Mouse (Mus musculus) limb, embryonic 14.5 days (tissue): ENCODE data around the gene Grhl1. TPM values are rescaled to one million over a fixed set of nuclear protein-coding genes. Genes with fewer than 3 reads are reported as not detected.

Experiments
- ATAC-seq: fragments of 200-750 bp; cut with Nextera tagmentation; 2 replicates; pipeline ENCODE4 v1.8.0; 2017; ENCODE audit warnings: low read depth, moderate number of reproducible peaks, moderate TSS enrichment; ENCODE audit not compliant: low FRiP score
- DNase-seq: peaks from one replicate; pipeline ENCODE4 v3.0.0-alpha.2; 2015; ENCODE audit warnings: low spot score
- H3K27ac ChIP-seq: fragments of 300-500 bp; sonication (generic); replicated peaks from 2 replicates; pipeline ENCODE4 v1.5.1; 2014; ENCODE audit warnings: low read depth, mild to moderate bottlenecking, low read length, moderate library complexity, mixed read lengths
- H3K27me3 ChIP-seq: fragments of 300-500 bp; sonication (generic); 2 replicates; pipeline ENCODE4 v1.6.1; 2014; ENCODE audit warnings: low read length, mixed read lengths; ENCODE audit not compliant: control insufficient read depth, insufficient read depth
- H3K36me3 ChIP-seq: fragments of 300-500 bp; sonication (generic); 2 replicates; pipeline ENCODE4 v1.6.1; 2014; ENCODE audit warnings: mild to moderate bottlenecking, low read length, moderate library complexity, mixed read lengths; ENCODE audit not compliant: control insufficient read depth, insufficient read depth
- H3K4me1 ChIP-seq: fragments of 300-500 bp; sonication (generic); 2 replicates; pipeline ENCODE4 v1.6.1; 2014; ENCODE audit warnings: antibody characterized with exemption, low read length, mixed read lengths; ENCODE audit not compliant: control insufficient read depth, insufficient read depth
- H3K4me2 ChIP-seq: fragments of 300-500 bp; sonication (generic); replicated peaks from 2 replicates; pipeline ENCODE4 v1.6.1; 2014; ENCODE audit warnings: low read depth, mild to moderate bottlenecking, low read length, moderate library complexity; ENCODE audit not compliant: severe bottlenecking
- H3K4me3 ChIP-seq: fragments of 300-500 bp; sonication (generic); replicated peaks from 2 replicates; pipeline ENCODE4 v1.5.1; 2014; ENCODE audit warnings: low read length
- H3K9ac ChIP-seq: fragments of 300-500 bp; sonication (generic); 2 replicates; pipeline ENCODE4 v1.6.1; 2014; ENCODE audit warnings: mild to moderate bottlenecking, low read depth, low read length, moderate library complexity; ENCODE audit not compliant: severe bottlenecking
- H3K9me3 ChIP-seq: fragments of 300-500 bp; sonication (generic); 2 replicates; pipeline ENCODE4 v1.6.1; 2016; ENCODE audit warnings: low read length; ENCODE audit not compliant: control insufficient read depth
- POLR2A ChIP-seq: fragments of 200-500 bp; IDR thresholded peaks from 2 replicates; pipeline ENCODE4 v1.8.0; 2012; ENCODE audit warnings: inconsistent platforms, mild to moderate bottlenecking, moderate library complexity, borderline replicate concordance; ENCODE audit not compliant: insufficient read depth, insufficient read length; ENCODE audit errors: extremely low read depth
- WGBS: fragments of 180-500 bp; shearing (Covaris S2); extraction: QIAGEN DNeasy Blood & Tissue Kit; methylation state at CpG from one replicate; pipeline ENCODE4 v1.1.7; 2014; 5-methylcytosine and 5-hydroxymethylcytosine counted together
- polyA plus RNA-seq, 2 experiments: library from polyadenylated mRNA; depleted of rRNA in 1 of 2; stranded (reverse) in 1 of 2; unstranded in 1 of 2; fragments of >200 nt; fragmentation: Nextera tagmentation in 1 of 2; extraction: Ambion mirVana in 1 of 2; gene quantifications; 2 replicates each; pipeline versions ENCODE4 v1.2.1 to v1.2.3; 2012 to 2014

The Grhl1 gene
- polyA plus RNA-seq, 2 experiments = 10.6 to 22.7 TPM

GRCm38 (mm10) chr12:24661100-24661499 is 89.0 kb downstream of the Grhl1 start:
- Histone ChIP-seq H3K4me3 (no peak overlapping the region), H3K27ac (no peak overlapping the region), H3K4me1 (peaks cover 8% of the 10 kb centered on the region; the same call in 1 of the 2 replicates), H3K27me3 (no peaks in the 10 kb centered on the region), H3K9ac (no peak overlapping the region), H3K36me3 (peaks cover 35% of the 10 kb centered on the region), H3K9me3 (no peaks in the 10 kb centered on the region), H3K4me2 (no peak overlapping the region)
- no peak for DNase-seq
- ATAC-seq = no peak
- TF ChIP-seq POLR2A = no peak
- WGBS = 78% methylated on average over 4 of the region's 4 CpGs

DNA sequence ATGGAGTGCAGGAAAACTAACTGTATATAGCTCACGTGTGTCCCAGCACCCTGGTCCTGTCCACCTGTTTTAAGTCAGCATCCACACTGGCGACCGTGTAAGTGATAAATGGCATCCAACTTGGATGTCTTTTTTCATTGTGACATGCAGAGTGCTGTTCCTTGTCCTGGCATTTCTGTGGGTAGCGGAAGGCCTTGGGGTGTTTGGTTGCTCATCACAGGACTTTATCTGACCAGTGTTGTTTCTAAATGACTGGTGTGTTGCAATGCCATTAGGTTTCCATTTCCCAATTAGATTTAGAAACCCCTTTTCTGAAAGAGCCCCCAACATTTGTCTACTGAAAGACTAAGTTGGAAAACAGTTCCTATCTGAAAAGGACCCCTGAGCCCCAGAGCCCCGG is 90.0 kb downstream of the Grhl1 start:
- Histone ChIP-seq H3K9me3 (no peaks in the 10 kb centered on the region), H3K4me1 (peaks cover 2% of the 10 kb centered on the region; the same call in 1 of the 2 replicates), H3K4me2 (no peak overlapping the region), H3K27ac (no peak overlapping the region), H3K9ac (no peak overlapping the region), H3K36me3 (peaks cover 25% of the 10 kb centered on the region), H3K4me3 (no peak overlapping the region), H3K27me3 (no peaks in the 10 kb centered on the region)
- DNase-seq (no peak), ATAC-seq (no peak)
- 85% methylated on average over 5 of the region's 5 CpGs for WGBS
- no peak for TF ChIP-seq POLR2A

Other genes starting within 250 kb of the Grhl1 start
- gene Taf1b, start 73.9 kb upstream of the Grhl1 start, polyA plus RNA-seq (2012; rRNA removed) = 13.1 and 19.5 TPM in 2 replicates
- 28.0 and 30.6 TPM in 2 replicates for gene Taf1b, start 73.9 kb upstream of the Grhl1 start, polyA plus RNA-seq (2014; fragmentation: Nextera tagmentation; extraction: Ambion mirVana)
- 12.1 and 15.6 TPM in 2 replicates for gene Klf11, start 79.0 kb downstream of the Grhl1 start, polyA plus RNA-seq (2012; rRNA removed)
- 13.3 and 16.4 TPM in 2 replicates for gene Klf11, start 79.0 kb downstream of the Grhl1 start, polyA plus RNA-seq (2014; fragmentation: Nextera tagmentation; extraction: Ambion mirVana)
- gene Cys1, start 109.5 kb downstream of the Grhl1 start, polyA plus RNA-seq (2012; rRNA removed) = 11.3 and 13.6 TPM in 2 replicates
- gene Cys1, start 109.5 kb downstream of the Grhl1 start, polyA plus RNA-seq (2014; fragmentation: Nextera tagmentation; extraction: Ambion mirVana) = 8.9 and 11.2 TPM in 2 replicates
- gene Rrm2, start 136.0 kb downstream of the Grhl1 start, polyA plus RNA-seq (2012; rRNA removed) = 60.6 and 67.2 TPM in 2 replicates
- gene Rrm2, start 136.0 kb downstream of the Grhl1 start, polyA plus RNA-seq (2014; fragmentation: Nextera tagmentation; extraction: Ambion mirVana) = 128 and 135 TPM in 2 replicates